Mouse (Mus musculus) heart, adult 18-20 months (tissue): ENCODE measurements around the gene Itgb8. TPM values are rescaled to one million over a fixed set of nuclear protein-coding genes. Genes with fewer than 3 reads are reported as not detected.

ENCODE experiments used
- DNase-seq, 2 experiments: peaks; one replicate each; pipeline ENCODE4 v3.0.0; 2021 to 2022; ENCODE audit warnings: mixed read lengths in 1 of 2
- long read RNA-seq, 2 experiments: library from polyadenylated mRNA; stranded (forward); transcript quantifications; one replicate each; pipeline ENCODE4 v2.0.0; 2021
- total RNA-seq, 2 experiments: library from RNA; stranded (reverse); gene quantifications; 2 replicates each; pipeline ENCODE4 v1.2.3; 2021

Itgb8 gene
- total RNA-seq = 1 to 10 TPM; 1.0 to 1.6 TPM
- long read RNA-seq, experiment 1 = 0 reads
- long read RNA-seq, experiment 2 = 0 reads

GRCm38 (mm10) chr12:119238696-119239415 is at the start of gene Itgb8:
Itgb8 (minus strand) TSS chr12:119238802.
- DNase-seq = peak in 1 of 2 experiments; percentile 84

GRCm38 (mm10) chr12:119276282-119276681 is 37.7 kb upstream of the Itgb8 start:
- DNase-seq = no peak

GRCm38 (mm10) chr12:119273605-119274004 is 35.0 kb upstream of the Itgb8 start:
- DNase-seq = no peak

- no peak for DNase-seq
Observed at GRCm38 (mm10) chr12:119271964-119272363, 33.4 kb upstream of the Itgb8 start.

GRCm38 (mm10) chr12:119270036-119270435 is 31.4 kb upstream of the Itgb8 start:
- DNase-seq = no peak

GRCm38 (mm10) chr12:119268723-119269122 is 30.1 kb upstream of the Itgb8 start:
- no peak for DNase-seq

- DNase-seq = no peak
Observed at GRCm38 (mm10) chr12:119264506-119264905, 25.9 kb upstream of the Itgb8 start.

- DNase-seq = no peak
Observed at GRCm38 (mm10) chr12:119248581-119248980, 10.0 kb upstream of the Itgb8 start.

GRCm38 (mm10) chr12:119241071-119241470 is 2.5 kb upstream of the Itgb8 start:
- DNase-seq = no peak

GRCm38 (mm10) chr12:119237921-119238695 is 494 bp downstream of the Itgb8 start:
- DNase-seq = peak; percentile 47 to 79

GRCm38 (mm10) chr12:119237241-119237920 is 1.2 kb downstream of the Itgb8 start:
- DNase-seq = peak in 1 of 2 experiments; percentile 2

GRCm38 (mm10) chr12:119231831-119232230 is 6.8 kb downstream of the Itgb8 start:
- DNase-seq = no peak

GRCm38 (mm10) chr12:119230444-119230843 is 8.2 kb downstream of the Itgb8 start:
- DNase-seq = peak; percentile 10 to 18

- no peak for DNase-seq
Observed at GRCm38 (mm10) chr12:119229601-119230000, 9.0 kb downstream of the Itgb8 start.

- no peak for DNase-seq
Observed at GRCm38 (mm10) chr12:119227898-119228297, 10.7 kb downstream of the Itgb8 start.

- DNase-seq = no peak
Observed at GRCm38 (mm10) chr12:119224699-119225098, 13.9 kb downstream of the Itgb8 start.

GRCm38 (mm10) chr12:119219409-119219808 is 19.2 kb downstream of the Itgb8 start:
- no peak for DNase-seq

GRCm38 (mm10) chr12:119217700-119218265 is 20.8 kb downstream of the Itgb8 start:
- DNase-seq = no peak

- DNase-seq = no peak
Observed at GRCm38 (mm10) chr12:119215225-119215624, 23.4 kb downstream of the Itgb8 start.

- no peak for DNase-seq
Observed at GRCm38 (mm10) chr12:119211533-119211932, 27.1 kb downstream of the Itgb8 start.

GRCm38 (mm10) chr12:119210590-119210989 is 28.0 kb downstream of the Itgb8 start:
- DNase-seq = no peak

- no peak for DNase-seq
Observed at GRCm38 (mm10) chr12:119210073-119210425, 28.6 kb downstream of the Itgb8 start.
